Mouse (Mus musculus): ENCODE measurements around the gene Lrrc18. TPM values are rescaled to one million over a fixed set of nuclear protein-coding genes. Genes with fewer than 3 reads are reported as not detected.
A peak's percentile ranks its signal among the peaks of the same experiment; 100 is the strongest.

Gene Lrrc18
- polyA plus RNA-seq, 1 experiment from 2014 or later = 0.13 TPM

GRCm38 (mm10) chr14:32999511-32999910 lies 8.3 kb downstream of the Lrrc18 start:
- H3K27me3 ChIP-seq = no peaks in the 10 kb centered on the region
- no peak overlapping the region for H3K27ac ChIP-seq
- H3K9ac ChIP-seq = no peak overlapping the region
- H3K9me3 ChIP-seq (replicated peaks) = no peaks in the 10 kb centered on the region
- ATAC-seq (replicated peaks; ENCODE audit: insufficient number of reproducible peaks, insufficient read depth, low FRiP score, low read depth) = no peak
- 59% methylated on average over 10 of the region's 10 CpGs for WGBS
- H3K4me3 ChIP-seq = no peak overlapping the region
- H3K4me1 ChIP-seq (replicated peaks) = peaks cover 12% of the 10 kb centered on the region
- H3K36me3 ChIP-seq = no peaks in the 10 kb centered on the region
- no peak overlapping the region for H3K4me2 ChIP-seq

- Histone ChIP-seq H3K9ac (no peak overlapping the region), H3K27ac (no peak overlapping the region), H3K9me3 (replicated peaks) (no peaks in the 10 kb centered on the region), H3K4me1 (replicated peaks) (peaks cover 4% of the 10 kb centered on the region), H3K4me2 (no peak overlapping the region), H3K4me3 (no peak overlapping the region), H3K36me3 (no peaks in the 10 kb centered on the region), H3K27me3 (no peaks in the 10 kb centered on the region)
- 44% methylated on average over 8 of the region's 8 CpGs for WGBS
- ATAC-seq (replicated peaks; ENCODE audit: insufficient number of reproducible peaks, insufficient read depth, low FRiP score, low read depth) = no peak
Measured at GRCm38 (mm10) chr14:33000112-33000979, 9.2 kb downstream of the Lrrc18 start.

GRCm38 (mm10) chr14:33005114-33005513 lies 13.9 kb downstream of the Lrrc18 start:
- Histone ChIP-seq H3K4me2 (no peak overlapping the region), H3K9ac (no peak overlapping the region), H3K4me3 (no peak overlapping the region), H3K4me1 (replicated peaks) (peaks cover 14% of the 10 kb centered on the region), H3K9me3 (replicated peaks) (no peaks in the 10 kb centered on the region), H3K27ac (no peak overlapping the region), H3K27me3 (no peaks in the 10 kb centered on the region), H3K36me3 (no peaks in the 10 kb centered on the region)
- ATAC-seq (replicated peaks; ENCODE audit: insufficient number of reproducible peaks, insufficient read depth, low FRiP score, low read depth) = no peak
- WGBS = 94% methylated on average over 1 of the region's 1 CpGs

- H3K27ac ChIP-seq = peak overlapping the region; percentile 35
- H3K9ac ChIP-seq = no peak overlapping the region
- ATAC-seq (replicated peaks; ENCODE audit: insufficient number of reproducible peaks, insufficient read depth, low FRiP score, low read depth) = peak; percentile 53; the same call in 1 of the 2 replicates
- no peaks in the 10 kb centered on the region for H3K27me3 ChIP-seq
- no peak overlapping the region for H3K4me3 ChIP-seq
- no peaks in the 10 kb centered on the region for H3K36me3 ChIP-seq
- 33% methylated on average over 1 of the region's 1 CpGs for WGBS
- H3K4me1 ChIP-seq (replicated peaks) = peaks cover 14% of the 10 kb centered on the region
- no peaks in the 10 kb centered on the region for H3K9me3 ChIP-seq (replicated peaks)
- no peak overlapping the region for H3K4me2 ChIP-seq
Measured at GRCm38 (mm10) chr14:33007638-33008037, 16.5 kb downstream of the Lrrc18 start.

- Histone ChIP-seq H3K9me3 (replicated peaks) (no peaks in the 10 kb centered on the region), H3K4me3 (no peak overlapping the region)
- 79% methylated on average over 3 of the region's 3 CpGs for WGBS
Measured at GRCm38 (mm10) chr14:33019050-33019449, 27.9 kb downstream of the Lrrc18 start.

GRCm38 (mm10) chr14:33019606-33020005 lies 28.4 kb downstream of the Lrrc18 start:
- no peaks in the 10 kb centered on the region for H3K9me3 ChIP-seq (replicated peaks)
- H3K4me2 ChIP-seq = no peak overlapping the region
- no peaks in the 10 kb centered on the region for H3K27me3 ChIP-seq
- H3K36me3 ChIP-seq = no peaks in the 10 kb centered on the region
- H3K9ac ChIP-seq = no peak overlapping the region
- WGBS = 73% methylated on average over 5 of the region's 5 CpGs
- peaks cover 6% of the 10 kb centered on the region; the same call in 1 of the 2 replicates for H3K4me1 ChIP-seq (replicated peaks)
- no peak for ATAC-seq (replicated peaks; ENCODE audit: insufficient number of reproducible peaks, insufficient read depth, low FRiP score, low read depth)
- H3K4me3 ChIP-seq = no peak overlapping the region
- no peak overlapping the region for H3K27ac ChIP-seq

More at GRCm38 (mm10) chr14:33019050-33019449, 27.9 kb downstream of the Lrrc18 start:
- Histone ChIP-seq H3K36me3 (no peaks in the 10 kb centered on the region), H3K4me1 (replicated peaks) (peaks cover 6% of the 10 kb centered on the region; the same call in 1 of the 2 replicates), H3K27me3 (no peaks in the 10 kb centered on the region), H3K9ac (no peak overlapping the region), H3K4me2 (no peak overlapping the region), H3K27ac (no peak overlapping the region)
- ATAC-seq (replicated peaks; ENCODE audit: insufficient number of reproducible peaks, insufficient read depth, low FRiP score, low read depth) = no peak

GRCm38 (mm10) chr14:33030849-33031248 lies 39.7 kb downstream of the Lrrc18 start:
- H3K9me3 ChIP-seq (replicated peaks) = no peaks in the 10 kb centered on the region
- H3K9ac ChIP-seq = no peak overlapping the region
- no peaks in the 10 kb centered on the region for H3K27me3 ChIP-seq
- H3K4me3 ChIP-seq = no peak overlapping the region
- no peak for ATAC-seq (replicated peaks; ENCODE audit: insufficient number of reproducible peaks, insufficient read depth, low FRiP score, low read depth)
- H3K4me2 ChIP-seq = no peak overlapping the region
- no peaks in the 10 kb centered on the region for H3K36me3 ChIP-seq
- H3K27ac ChIP-seq = no peak overlapping the region
- 78% methylated on average over 3 of the region's 3 CpGs for WGBS
- H3K4me1 ChIP-seq (replicated peaks) = no peaks in the 10 kb centered on the region

- H3K4me2 ChIP-seq = no peak overlapping the region
- H3K27ac ChIP-seq = no peak overlapping the region
- H3K27me3 ChIP-seq = no peaks in the 10 kb centered on the region
- no peak overlapping the region for H3K4me3 ChIP-seq
- H3K36me3 ChIP-seq = no peaks in the 10 kb centered on the region
- no peaks in the 10 kb centered on the region for H3K9me3 ChIP-seq (replicated peaks)
- no peak for ATAC-seq (replicated peaks; ENCODE audit: insufficient number of reproducible peaks, insufficient read depth, low FRiP score, low read depth)
- H3K9ac ChIP-seq = no peak overlapping the region
- no peaks in the 10 kb centered on the region for H3K4me1 ChIP-seq (replicated peaks)
- 40% methylated on average over 6 of the region's 6 CpGs for WGBS
Measured at GRCm38 (mm10) chr14:33033424-33033823, 42.2 kb downstream of the Lrrc18 start.

GRCm38 (mm10) chr14:33035386-33035785 lies 44.2 kb downstream of the Lrrc18 start:
- no peaks in the 10 kb centered on the region for H3K27me3 ChIP-seq
- H3K4me1 ChIP-seq (replicated peaks) = no peaks in the 10 kb centered on the region
- no peaks in the 10 kb centered on the region for H3K36me3 ChIP-seq
- no peak overlapping the region for H3K27ac ChIP-seq
- H3K9me3 ChIP-seq (replicated peaks) = no peaks in the 10 kb centered on the region
- ATAC-seq (replicated peaks; ENCODE audit: insufficient number of reproducible peaks, insufficient read depth, low FRiP score, low read depth) = no peak
- no peak overlapping the region for H3K9ac ChIP-seq
- 76% methylated on average over 5 of the region's 5 CpGs for WGBS
- H3K4me3 ChIP-seq = no peak overlapping the region
- H3K4me2 ChIP-seq = no peak overlapping the region

GRCm38 (mm10) chr14:33036811-33037210 lies 45.6 kb downstream of the Lrrc18 start:
- H3K4me3 ChIP-seq = no peak overlapping the region
- H3K9me3 ChIP-seq (replicated peaks) = no peaks in the 10 kb centered on the region
- H3K4me2 ChIP-seq = no peak overlapping the region
- no peaks in the 10 kb centered on the region for H3K4me1 ChIP-seq (replicated peaks)
- no peak for ATAC-seq (replicated peaks; ENCODE audit: insufficient number of reproducible peaks, insufficient read depth, low FRiP score, low read depth)
- no peak overlapping the region for H3K27ac ChIP-seq
- no peaks in the 10 kb centered on the region for H3K36me3 ChIP-seq
- H3K9ac ChIP-seq = no peak overlapping the region
- 26% methylated on average over 3 of the region's 3 CpGs for WGBS
- no peaks in the 10 kb centered on the region for H3K27me3 ChIP-seq

GRCm38 (mm10) chr14:33045217-33045616 lies 54.0 kb downstream of the Lrrc18 start:
- Histone ChIP-seq H3K9me3 (replicated peaks) (no peaks in the 10 kb centered on the region), H3K4me1 (replicated peaks) (no peaks in the 10 kb centered on the region), H3K4me3 (no peak overlapping the region), H3K36me3 (no peaks in the 10 kb centered on the region), H3K9ac (no peak overlapping the region), H3K4me2 (no peak overlapping the region), H3K27ac (no peak overlapping the region), H3K27me3 (peaks cover 3% of the 10 kb centered on the region; the same call in 1 of the 2 replicates)
- no peak for ATAC-seq (replicated peaks; ENCODE audit: insufficient number of reproducible peaks, insufficient read depth, low FRiP score, low read depth)
- WGBS = 85% methylated on average over 3 of the region's 3 CpGs

- H3K4me2 ChIP-seq = no peak overlapping the region
- H3K27me3 ChIP-seq = no peaks in the 10 kb centered on the region
- no peaks in the 10 kb centered on the region for H3K36me3 ChIP-seq
- H3K9me3 ChIP-seq (replicated peaks) = no peaks in the 10 kb centered on the region
- H3K4me3 ChIP-seq = no peak overlapping the region
- peaks cover 8% of the 10 kb centered on the region; the same call in 1 of the 2 replicates for H3K4me1 ChIP-seq (replicated peaks)
- 39% methylated on average over 8 of the region's 8 CpGs for WGBS
- H3K9ac ChIP-seq = no peak overlapping the region
- no peak overlapping the region for H3K27ac ChIP-seq
- ATAC-seq (replicated peaks; ENCODE audit: insufficient number of reproducible peaks, insufficient read depth, low FRiP score, low read depth) = no peak
Measured at GRCm38 (mm10) chr14:33053441-33053840, 62.3 kb downstream of the Lrrc18 start.
